Mouse (Mus musculus) T-helper 2 cell (primary cell): ENCODE measurements around the gene Chn2.

Source experiments
- in situ Hi-C: fragments of 300-600 bp; cut with MboI, MseI; formaldehyde crosslinking; loops from one replicate; pipeline ENCODE4 v1.15.1; 2025; ENCODE audit warnings: high pct_unique_total_duplicates

Chn2 gene

DNA sequence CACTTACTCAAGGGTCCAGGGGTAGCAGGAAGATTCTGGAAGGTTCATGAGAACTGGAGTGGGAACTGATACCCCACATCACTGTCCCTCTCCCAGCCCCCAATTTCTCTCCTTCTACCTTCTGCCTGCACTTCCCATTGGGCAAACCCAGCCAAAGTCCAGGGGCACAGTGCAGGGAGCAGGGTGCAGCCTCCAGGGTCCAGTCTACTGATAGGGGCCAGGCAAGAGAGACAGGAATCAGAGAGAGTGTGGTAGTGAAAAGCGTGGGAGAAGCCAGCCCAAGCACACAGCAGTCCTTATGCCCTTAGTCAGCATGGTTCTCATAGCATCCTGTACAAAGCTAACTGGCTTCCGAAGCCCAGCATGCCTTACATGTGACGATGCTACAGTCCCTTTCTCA, 187.7 kb downstream of the Chn2 start:
- in situ Hi-C loops = loop anchor here (5.0 kb wide), 2 partner anchors 190 to 445 kb away; partner anchors contain the start of gene Chn2

DNA sequence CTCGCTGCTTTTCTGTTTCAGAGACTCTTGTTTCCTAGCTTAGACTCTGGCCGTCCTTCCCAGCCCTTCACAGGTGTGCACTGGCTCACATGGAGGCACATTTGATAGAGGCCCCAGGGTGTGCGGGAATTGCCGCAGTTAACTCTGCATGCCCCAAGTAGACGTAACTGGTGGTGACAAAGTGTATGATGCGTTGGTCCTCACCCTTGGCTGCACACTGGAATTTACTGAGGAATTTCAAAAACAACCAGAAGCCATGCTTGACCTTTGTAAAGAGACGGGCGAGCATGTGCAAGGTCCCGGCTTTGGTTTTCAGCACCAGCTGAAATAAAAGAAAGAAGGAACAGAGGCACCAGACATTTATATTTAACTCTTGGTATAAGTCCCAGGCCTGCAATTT, 189.1 kb downstream of the Chn2 start:
- in situ Hi-C loops = loop anchor here (5.0 kb wide), 2 partner anchors 191 to 446 kb away; partner anchors contain the start of gene Chn2

DNA sequence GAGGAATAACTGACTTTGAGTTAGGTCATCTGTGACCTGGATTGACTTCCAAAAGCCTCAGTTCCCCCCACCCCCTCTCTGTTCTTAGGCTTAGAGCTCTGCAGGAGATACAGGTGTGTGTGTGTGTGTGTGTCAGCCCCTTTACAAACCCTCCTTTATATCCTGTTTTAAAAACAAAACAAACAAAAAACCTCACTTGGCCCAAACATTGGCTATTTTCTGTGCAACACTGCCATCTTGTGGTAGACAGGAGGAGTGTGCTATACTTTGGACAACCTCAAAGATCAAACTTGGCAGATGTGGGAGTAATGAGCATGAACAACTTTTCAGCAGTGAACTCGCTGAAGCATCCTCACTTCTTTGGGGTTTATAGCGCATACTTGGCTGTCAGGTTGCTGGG, 189.5 kb downstream of the Chn2 start:
- in situ Hi-C loops = loop anchor here (5.0 kb wide), 2 partner anchors 192 to 447 kb away; partner anchors contain the start of gene Chn2

DNA sequence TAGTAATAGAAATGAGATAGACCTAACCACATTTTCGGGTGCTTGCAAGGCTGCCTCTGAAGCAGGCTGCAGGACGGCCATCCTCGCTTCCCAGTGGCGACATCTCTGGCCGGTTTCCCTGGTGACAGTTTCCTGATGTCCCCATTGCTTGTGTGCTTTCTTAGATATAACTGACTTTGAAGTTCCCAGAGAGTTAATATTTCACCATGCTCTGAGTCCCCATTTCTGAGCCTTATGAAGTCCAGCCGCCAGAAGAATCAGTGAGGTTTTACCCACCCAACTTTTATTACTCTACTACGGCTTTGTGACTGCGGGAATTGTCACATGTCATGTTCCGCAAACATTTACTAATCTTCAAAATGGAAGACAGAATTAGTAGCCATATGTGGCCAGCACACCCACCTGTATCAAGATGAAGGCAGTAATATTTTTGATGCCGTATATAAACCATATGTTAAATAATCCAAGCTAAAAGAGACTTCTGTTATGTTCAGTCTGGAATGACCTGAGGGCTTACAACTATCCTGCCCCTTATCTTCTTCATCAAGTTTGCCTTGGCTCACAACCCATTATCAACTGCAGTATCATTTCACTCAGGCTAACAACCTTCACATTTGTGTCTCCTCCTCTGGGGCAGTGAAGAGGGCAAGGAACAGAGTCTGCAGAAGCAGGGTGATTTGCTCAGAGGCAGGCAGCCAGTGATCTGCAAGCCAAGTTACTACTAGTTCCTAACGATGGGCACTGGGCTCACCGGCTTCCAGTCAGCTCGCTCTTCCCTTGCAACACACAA, 192.6 kb downstream of the Chn2 start:
- in situ Hi-C loops = no loop called here

DNA sequence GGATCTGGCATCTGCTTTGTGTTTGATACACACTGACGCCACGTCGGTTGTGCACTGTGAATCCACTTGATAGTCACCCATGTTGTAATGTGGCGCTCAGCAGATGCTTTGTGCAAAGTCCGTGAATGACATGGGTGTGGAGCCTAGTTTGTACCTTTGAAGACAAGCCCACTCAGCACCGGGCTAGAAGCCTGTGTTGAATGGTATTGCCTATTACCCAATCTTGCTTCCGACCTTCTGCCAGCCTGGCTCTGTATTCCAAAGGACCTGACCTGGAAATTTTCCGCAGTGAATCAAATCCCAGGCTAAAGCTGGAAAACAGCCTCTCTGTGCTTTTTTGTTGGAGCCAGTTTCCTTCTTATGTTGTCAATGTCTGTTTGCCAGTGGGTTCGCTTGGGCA, 197.1 kb downstream of the Chn2 start:
- in situ Hi-C loops = no loop called here

DNA sequence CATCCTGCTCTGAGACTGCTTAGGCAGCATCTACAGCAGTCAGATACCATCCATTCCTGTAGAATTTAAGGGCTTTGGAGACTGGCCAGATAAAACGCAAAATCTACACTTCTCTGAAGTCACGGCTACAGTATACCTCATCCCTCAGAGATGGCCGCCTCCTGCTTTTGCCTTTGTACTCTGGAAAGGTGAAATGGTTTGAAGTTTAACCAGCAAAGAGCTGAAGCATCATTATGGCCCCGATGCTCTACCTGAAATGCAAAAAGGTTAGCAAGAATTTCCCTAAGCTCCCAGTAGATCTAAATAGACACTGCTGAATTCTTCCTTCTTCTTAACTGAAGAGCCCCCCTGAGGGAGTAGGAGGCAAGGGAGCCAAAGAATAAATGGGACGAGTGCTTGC, 202.4 kb downstream of the Chn2 start:
- in situ Hi-C loops = no loop called here

DNA sequence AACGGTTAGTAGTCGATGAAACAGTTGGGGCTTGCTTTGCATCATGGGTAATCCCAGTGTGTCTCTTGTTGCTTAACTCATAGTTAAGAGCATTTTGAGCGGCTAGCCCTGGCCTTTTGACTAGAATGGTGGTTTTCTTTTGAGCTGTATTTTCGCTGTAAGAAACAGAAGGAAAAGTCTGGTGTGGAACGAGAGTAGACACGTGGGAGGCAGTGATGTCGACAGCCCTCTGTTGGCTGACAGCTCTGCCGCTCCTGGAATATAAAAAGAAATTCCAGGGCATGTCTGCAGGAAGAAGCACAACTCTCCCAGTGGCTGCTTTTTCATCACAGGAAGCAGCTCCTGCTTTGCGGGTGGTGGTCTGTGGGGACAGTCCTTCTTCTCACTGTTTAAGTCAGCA, 202.9 kb downstream of the Chn2 start:
- in situ Hi-C loops = no loop called here

DNA sequence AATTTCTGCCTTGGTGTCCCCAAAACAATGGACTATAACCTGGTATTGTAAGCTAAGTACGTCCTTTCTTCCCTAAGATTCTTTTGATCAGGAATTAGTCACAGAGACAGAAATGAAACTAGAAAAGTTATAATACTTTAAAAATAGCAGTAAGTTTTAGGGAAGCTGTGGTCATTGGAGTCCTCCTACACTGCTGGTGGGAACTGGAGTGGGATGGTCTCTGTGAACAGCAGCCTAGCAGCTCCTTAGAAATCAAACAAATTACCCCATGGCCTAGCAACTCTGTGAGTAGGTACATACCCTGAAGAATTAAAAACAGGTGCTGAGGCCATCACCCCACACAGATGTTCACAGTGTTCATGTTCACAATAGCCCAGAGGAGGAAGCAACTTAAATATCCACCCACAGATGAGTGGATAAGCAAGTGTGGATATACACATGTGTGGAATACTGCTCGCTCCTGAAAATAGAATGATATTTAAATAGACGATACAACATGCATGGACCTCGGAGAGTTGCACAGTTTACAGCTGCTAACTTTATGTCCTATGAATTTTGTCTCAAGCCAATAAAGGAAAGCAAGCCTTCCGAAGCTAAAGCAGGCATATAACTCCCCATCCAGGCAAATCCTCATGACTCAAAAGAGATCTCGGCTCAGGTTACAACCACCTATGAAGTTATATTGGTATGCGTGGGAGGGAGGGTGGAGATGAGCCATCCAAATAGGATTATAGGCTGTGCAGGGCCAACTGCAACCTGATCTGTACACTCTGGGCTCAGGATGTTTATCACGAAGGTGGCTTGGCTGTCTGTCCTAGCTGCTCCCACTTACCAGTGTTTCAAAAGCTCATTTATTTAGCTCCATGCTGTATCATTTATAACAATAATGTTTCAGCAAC, 209.2 kb downstream of the Chn2 start:
- in situ Hi-C loops = no loop called here

DNA sequence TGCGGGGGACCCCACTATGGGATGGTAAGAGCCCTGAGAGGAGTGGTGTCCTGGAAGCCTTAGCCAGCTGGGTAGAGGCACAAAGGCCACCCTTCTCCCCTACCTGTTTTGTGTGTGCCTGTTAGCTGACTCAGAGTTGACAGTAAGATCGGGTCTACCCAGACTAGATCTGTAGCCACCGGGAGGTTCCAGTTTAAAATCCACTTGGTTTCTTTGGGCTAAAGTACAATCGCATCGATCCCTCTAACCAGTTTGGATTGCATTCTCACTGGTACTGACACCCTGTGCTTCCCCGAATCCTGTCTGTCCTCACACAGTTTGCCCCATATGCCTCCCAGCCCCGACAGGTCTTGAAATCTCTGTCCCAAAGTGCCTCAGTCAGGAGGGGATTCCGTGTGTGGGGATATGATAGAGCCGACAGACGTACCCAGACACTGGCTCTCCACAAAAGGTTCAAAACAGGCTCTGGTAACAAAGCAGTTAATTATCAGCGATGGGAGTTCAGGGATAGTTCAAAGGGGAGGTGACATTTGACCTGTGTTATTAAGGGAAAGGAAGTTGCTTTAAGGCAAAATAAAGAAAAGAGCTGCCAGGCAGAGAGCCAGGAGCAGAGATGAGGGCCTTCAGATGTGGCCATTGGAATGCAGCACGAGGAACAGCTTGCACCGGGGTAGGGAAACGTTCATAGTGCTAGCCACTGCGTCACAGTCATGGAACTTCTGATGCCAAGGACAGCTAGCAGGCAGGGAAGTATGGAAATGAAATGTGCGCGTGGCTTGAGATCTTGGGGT, 212.2 kb downstream of the Chn2 start:
- in situ Hi-C loops = no loop called here

DNA sequence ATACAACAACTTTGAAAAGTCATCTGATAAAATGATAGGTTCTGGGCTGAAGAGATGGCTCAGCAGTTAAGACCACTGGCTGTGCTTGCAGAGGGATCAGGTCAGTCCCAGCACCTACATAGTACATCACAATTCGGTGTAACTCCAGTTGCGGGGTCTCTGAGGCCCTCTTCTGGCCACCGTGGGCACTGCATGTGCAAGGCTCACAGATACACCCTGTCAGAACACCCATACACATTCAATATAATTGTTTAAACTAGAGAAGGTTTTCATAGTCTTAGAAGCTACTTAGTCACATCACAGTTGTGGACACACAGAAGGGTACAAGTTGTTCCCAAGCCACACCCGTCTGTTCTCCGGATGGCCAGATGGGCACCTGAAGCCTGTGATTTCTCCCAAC, 213.9 kb downstream of the Chn2 start:
- in situ Hi-C loops = no loop called here

DNA sequence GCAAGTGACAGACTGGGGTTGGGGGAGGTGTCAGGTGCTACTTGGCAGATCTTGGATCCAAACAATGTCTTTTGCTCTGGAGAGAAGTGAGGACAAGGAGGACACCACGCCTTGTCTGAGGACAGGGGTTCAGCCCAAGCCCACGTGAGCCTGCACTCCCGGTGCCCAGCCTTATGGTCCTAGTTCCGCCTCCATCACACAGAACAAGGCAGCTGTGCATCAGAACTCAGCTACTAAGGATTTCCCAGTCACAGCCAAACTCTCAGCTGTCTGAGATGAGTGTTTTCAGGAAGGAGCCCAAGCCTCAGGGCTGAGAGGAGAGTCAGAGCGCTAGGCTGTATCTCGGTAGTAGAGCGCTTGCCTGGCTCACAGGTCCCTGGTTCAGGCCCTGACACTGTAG, 214.5 kb downstream of the Chn2 start:
- in situ Hi-C loops = no loop called here

DNA sequence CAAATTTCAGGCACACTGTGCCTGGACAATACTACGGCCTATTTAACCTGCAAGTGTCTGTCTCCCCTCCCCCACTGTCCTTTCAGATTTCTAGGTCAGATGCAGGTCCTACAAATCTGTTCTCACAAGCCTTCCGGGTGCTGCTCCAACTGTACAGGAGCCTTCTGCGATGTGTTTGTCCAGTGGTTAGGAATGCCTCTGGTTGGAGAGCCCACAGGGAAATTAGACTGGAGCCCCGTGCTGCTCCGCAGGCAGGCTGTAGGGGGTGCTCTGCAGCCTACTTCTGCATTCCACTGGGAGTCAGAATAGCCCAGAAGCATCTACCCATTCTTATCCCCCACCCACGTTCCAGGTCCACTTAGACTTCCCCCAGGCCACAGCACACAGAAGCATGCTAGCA, 215.4 kb downstream of the Chn2 start:
- in situ Hi-C loops = loop anchor here (5.0 kb wide), 1 partner anchor 57 kb away; no protein-coding TSS in a partner anchor

DNA sequence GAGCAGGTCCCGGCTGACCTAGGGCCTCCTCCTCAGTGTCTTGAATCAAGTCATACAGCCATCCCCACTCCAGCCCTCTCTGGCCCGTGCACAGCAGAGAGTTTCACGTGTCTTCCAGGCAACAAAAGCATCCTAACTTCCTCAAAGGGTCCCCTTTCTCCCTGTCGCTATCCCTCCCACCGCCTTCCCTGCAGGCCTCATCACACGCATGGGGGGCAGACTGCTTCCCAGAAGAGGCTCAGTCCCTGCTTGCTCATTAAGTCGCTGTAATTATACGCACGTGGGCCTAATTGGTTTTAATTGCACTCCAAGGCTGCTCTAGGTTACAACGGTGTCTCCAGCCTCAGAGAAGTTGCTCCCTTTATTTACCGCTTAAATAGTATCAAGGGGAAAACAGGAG, 216.0 kb downstream of the Chn2 start:
- in situ Hi-C loops = loop anchor here (5.0 kb wide), 1 partner anchor 58 kb away; no protein-coding TSS in a partner anchor

DNA sequence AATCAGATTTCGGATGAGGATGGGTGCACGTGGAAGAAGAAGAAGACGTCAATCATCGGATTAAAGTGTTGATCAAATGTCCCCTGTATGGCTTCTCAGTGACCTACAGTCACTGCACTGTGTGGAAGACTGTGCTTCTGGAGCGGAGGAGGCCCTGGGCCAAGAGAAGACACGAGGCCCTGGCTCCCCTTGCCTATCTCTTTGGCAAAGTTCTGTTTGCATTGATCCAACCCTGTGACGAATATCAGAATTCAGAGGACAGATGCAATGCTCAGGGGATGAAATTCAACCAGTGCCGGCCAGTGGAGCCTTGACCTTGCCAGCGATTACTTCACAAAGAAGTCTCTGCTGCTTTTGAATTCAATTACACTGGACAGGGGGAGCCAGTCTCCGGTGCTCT, 217.0 kb downstream of the Chn2 start:
- in situ Hi-C loops = loop anchor here (5.0 kb wide), 1 partner anchor 59 kb away; no protein-coding TSS in a partner anchor

DNA sequence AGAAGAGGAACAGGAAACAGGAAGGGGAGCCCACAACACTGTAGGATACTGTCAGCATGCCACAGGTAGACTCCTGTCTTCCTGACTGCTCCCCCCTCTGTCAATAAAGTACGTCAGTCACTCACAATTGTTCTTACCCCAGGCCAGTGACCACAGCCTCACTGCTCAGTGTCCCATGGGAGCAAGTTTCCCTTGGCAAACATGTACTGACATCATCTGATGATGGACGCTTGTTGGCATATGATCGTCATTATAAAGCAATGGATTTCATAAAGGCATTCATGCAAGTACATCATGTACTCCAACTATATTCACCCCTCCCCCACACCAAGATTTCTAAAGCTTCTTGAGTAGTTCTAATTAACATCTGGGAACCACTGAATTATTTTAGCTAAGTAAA, 218.2 kb downstream of the Chn2 start:
- in situ Hi-C loops = loop anchor here (5.0 kb wide), 1 partner anchor 60 kb away; no protein-coding TSS in a partner anchor

DNA sequence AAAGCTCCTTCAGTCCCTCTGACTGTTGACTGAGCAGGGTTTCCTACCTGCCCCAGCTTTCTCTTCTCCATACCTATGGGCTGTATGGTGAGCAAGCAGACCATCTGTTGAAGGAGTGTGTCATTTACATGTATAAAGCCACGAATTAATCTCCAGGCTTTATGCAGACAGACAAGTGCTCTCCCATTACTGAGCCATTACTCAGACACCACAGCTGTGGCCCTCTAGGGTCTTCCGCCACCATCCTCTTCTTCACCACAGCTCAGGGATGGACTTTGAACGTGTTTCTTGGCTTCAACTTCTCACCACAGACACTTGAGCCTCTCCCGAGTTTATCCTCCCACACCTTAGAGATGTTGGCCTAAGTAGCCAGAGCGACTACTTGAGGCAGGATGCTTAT, 219.1 kb downstream of the Chn2 start:
- in situ Hi-C loops = loop anchor here (5.0 kb wide), 1 partner anchor 61 kb away; no protein-coding TSS in a partner anchor

DNA sequence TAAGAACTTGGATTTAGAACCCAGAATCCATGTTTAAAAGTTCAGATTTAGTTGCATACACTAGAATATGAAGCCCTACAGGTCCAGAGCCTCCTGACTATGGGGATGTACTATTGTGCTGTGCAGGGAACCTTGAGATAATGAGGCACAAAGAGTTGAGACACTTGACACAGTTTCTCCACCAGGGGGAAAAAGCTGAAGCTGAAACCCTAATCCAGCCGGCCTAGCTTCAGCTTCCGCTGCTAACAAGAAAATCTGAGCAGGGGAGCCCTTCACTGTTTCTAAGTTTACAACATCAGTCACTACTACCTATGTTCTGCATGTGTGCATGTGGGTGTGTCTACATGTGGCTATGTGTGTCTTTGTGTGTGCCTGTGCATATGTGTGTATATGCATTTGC, 223.4 kb downstream of the Chn2 start:
- in situ Hi-C loops = no loop called here

DNA sequence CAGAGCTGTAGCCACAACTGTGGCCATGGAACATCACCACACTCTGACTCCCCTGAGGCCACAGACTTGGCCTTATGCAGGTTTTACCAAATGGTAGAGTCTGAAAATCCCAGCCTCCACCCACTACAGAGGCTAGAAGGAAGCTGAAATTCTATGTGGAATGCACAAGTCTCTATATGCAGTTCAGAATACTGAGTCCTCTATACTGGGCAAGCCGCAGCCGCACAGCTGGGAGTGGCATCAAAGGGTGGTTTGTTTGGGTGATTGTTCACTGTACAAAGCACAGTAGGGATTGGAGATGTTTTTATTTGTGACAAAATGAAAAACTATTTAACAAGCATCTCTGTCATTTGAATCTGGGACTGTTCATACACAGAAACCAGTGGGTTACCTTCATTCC, 224.5 kb downstream of the Chn2 start:
- in situ Hi-C loops = no loop called here

DNA sequence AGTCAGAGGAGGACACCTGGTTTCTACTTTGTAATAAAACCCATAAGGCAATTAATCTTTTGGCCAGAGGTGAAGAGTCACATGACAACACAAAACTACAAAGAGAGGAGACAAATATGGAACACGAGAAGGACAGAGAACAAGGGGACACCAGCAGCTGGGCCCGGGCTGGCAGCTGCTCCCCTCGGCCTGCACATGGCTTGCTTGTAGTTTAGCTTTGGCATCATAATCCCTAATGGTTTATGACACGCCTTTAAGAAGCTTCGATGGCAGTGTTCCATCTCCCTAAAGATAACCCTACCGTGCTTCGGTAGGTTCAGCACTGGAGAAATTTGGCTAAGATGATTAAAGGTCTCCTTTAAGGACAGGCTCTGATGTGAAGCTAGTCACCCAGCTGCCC, 225.2 kb downstream of the Chn2 start:
- in situ Hi-C loops = no loop called here

DNA sequence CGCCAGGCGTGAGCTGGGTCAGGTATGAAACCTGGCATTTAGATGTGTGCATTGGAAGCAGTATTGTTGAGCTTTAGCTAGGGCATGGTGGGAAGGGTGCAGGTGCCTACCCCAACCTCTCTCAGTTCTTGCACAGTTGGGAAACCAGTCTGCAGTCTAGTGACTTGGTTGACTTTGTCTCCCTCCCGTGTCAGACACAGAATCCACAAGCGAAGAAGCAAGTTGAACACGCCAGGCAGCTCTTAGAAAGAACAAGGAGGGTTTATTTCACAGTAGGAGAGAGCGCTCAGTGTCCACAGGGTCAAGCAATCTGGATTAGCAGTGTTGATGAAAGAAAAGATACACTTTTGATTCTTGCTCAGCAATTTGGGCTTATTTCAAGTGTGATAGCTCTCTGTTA, 226.0 kb downstream of the Chn2 start:
- in situ Hi-C loops = no loop called here

DNA sequence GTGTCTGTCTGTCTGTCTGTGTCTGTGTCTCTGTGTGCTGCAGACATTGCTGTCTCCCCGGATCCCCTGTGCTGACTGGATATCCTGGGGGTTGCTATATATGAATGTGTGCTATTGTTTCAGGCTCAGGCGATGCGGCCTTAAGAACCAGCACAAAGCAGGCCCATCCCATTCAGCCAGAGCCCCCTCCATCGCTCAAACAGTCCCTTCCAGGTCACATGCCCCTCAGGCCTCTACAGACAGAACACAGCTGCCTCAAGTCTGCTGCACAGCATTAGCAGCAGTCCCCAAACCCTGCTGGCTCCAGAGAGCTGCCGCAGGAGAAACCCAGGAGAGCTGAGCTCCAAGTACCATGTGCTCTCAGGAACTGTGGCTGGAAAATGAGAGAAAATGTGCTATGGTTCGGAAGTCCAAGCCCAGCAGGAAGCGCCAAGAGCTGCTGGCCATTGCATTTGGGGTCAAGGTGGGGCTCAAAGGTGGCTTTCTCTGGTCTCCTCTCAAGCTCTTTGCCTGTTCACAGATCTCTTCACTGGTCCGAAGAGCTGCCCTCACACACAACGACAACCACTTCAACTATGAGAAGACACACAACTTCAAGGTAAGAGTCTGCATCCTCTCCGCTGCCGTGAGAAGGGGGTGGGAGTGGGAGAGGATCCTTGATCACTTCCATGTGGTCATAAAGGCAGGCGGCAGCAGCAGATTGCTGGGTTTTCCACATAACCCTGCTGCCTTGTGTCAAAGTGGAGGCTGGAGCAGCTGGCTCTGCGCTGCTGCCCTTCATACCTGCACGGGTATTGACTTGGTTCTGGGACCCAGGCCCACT, 233.4 kb downstream of the Chn2 start:
- in situ Hi-C loops = no loop called here
